Mouse (Mus musculus) thymus, postnatal 25 days (tissue): ENCODE measurements around the gene Irs2.

Experiments
- DNase-seq: peaks from one replicate; pipeline ENCODE4 v3.0.0; 2022

The Irs2 gene

DNA sequence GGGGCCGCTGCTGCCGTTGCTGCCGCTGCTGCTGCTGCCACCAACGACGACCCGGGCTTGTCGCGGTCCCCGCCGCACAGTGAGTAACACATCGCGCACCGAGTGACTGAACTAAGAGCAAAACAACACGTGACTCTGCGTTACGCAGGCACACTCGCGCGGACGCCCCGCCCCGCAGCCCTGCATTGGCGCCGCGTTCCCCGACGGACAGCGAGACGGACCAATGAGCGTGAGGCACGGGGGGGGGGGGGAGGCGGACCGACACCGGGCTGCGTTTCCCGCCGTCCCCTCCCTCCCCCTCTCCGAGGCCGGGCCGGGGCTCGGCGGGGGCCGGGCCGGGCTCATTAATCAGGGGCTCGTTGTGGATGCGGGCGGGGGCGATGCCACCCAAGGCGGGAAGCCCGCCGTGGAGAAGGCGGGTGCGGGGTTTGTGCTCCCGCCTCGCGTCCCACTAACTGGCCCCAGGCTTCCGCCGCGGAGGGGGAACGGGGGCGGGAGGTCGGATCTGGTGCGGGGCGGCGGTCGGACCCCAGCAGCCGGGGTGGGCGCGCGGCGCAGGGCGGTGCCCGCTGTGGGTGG is 673 bp upstream of the Irs2 start:
- DNase-seq, result peak; percentile 96

GRCm38 (mm10) chr8:11007581-11008378 is 478 bp downstream of the Irs2 start:
- DNase-seq, result peak; percentile 59

DNA sequence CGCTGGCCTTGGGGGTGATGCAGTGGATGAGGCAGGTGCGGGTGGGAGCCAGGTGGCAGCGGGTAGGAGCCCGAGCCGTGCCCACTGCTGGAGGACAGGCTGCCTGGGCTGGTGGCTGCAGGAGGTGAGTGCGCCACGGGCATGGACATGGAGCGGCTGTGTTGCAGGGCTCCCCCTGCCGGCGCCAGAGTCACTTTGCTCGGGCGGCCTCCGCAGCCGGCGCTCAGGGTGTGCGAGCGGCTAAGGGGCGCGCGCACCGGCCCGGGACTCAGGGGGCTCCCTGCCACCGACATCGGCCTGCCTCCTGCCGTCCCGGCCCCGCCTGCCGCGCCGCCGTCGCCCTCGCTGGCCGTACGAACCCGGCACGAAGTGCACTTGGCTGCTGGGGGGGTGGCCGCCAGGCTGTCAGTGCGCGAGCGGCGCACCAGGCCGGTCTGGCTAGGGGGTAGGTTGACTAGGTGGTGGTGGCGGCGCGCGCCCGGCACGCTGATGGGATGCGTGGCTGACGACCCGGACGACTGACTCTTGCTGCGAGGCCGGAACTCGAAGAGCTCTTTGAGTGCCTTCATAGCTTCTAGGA is 1.2 kb downstream of the Irs2 start:
- peak; percentile 90 for DNase-seq

GRCm38 (mm10) chr8:11006276-11006630 is 2.0 kb downstream of the Irs2 start:
- DNase-seq, result no peak

GRCm38 (mm10) chr8:11005460-11006275 is 2.6 kb downstream of the Irs2 start:
- DNase-seq, result no peak

GRCm38 (mm10) chr8:11004781-11005459 is 3.3 kb downstream of the Irs2 start:
- DNase-seq, result no peak

- DNase-seq, result no peak
These were observed 4.3 kb downstream of the Irs2 start for GRCm38 (mm10) chr8:11003917-11004470.

GRCm38 (mm10) chr8:11003253-11003652 is 5.0 kb downstream of the Irs2 start:
- DNase-seq, result no peak

GRCm38 (mm10) chr8:11002816-11003215 is 5.4 kb downstream of the Irs2 start:
- no peak for DNase-seq

DNA sequence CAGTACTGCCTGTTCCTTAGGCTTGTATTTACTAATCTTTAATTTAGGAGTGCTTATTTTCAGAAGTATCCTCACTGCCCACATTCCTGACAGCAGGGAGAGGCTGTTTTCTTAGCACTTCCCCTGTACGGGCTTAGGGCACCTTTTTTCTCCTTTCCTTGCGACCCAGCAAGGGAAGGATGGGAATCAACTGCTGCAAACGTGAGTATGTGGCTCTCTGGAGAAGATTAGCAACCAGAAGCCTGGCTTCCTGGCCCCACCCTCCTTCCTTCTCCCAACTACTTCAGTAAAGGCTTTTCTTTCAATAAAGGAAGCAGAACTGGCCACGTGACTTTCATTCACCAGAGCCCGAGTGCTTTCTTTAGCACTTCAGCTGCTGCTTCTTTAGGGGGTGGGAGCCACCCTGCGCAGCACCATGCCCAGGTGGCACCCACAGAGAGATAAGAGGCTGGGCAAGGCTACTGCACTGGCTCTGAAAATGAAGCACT is 7.2 kb downstream of the Irs2 start:
- peak; percentile 61 for DNase-seq

- DNase-seq, result no peak
These were observed 8.7 kb downstream of the Irs2 start for GRCm38 (mm10) chr8:10999538-10999937.

- no peak for DNase-seq
These were observed 12.0 kb downstream of the Irs2 start for GRCm38 (mm10) chr8:10996247-10996646.

DNA sequence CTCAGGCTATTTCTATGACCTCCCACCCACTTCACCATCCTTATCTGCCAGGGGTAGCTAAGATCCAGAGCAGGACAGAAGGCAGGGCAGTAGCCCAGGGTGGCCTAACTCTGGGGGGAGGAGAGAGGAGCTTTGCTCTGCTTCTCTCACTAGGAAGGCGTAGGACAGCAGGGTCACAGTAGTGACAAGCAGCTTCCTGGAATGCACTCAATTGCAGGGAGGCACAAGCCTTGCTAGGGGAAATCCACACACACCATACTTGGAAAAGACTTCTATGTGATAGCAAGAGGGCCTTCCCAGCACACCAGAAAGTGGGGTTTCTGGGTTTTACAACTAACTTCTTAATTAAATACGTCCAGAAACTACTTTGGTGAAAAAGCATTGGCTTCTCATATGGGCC is 12.5 kb downstream of the Irs2 start:
- no peak for DNase-seq

- no peak for DNase-seq
These were observed 13.8 kb downstream of the Irs2 start for GRCm38 (mm10) chr8:10994390-10994954.

DNA sequence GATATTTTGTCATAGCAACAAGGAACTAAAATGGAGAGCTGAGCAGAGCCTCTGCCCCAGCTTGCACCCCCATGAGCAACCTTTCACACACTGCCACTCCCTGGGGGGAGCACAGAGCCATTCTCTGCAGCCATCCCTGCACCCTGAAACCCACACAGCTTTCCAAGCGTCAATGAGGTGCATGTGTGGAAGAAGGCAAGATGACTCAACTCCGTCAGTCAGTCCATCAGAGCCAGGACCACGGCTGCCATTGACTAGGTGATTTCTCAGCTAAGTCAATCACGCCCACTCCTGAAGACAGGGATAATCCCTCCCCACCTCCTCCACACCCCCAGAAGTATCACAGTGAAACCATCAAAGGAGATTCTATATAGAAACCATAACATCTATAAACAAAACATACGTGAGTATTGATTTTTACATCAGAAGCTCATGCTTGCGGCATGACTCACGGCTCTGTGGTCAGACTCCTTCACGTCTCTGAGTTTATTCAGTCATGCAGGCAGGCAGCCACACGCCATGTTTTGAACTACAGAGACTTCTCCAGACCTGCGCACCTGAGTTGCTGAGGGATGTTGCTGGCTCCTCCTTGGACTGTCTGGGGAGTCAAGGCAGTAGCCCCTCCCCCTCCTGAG is 14.6 kb downstream of the Irs2 start:
- no peak for DNase-seq

DNA sequence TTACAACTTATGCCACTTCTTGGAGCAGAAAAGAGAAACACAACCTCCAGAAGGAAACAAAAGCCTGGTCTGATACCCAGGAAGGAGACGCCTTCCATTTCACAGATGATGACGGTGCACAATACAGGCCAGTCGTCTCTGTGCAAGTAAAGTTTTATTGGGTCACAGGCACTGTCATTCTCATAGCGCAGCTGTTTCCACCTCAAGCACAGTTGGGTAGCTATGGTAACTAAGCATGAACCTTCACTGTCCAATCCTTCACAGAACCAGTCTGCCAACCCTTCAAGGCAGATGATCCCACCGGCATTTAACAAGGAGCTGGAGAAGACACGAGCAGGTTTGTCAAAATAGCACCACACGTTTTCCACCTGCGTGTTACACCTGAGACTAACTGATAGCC is 16.2 kb downstream of the Irs2 start:
- DNase-seq, result no peak

DNA sequence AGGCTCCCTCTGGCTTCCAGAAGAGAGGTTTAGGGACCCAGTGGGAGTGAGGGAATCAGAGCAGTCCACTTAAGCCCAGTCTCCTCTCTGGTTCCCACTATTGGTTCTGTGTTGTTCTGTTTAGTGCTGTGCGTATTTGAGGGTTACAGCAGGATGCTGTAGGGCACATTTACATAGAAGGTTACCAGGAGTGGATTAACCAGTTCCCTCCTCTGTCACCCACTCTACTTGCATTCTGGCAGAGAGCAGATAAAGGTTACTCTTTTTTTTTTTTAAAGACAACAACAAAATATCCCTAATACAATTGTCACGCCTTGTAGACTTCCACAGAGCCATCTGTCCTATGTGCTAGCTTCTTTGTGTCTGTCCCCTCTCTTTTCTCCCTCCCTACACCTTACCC is 16.9 kb downstream of the Irs2 start:
- DNase-seq, result no peak

DNA sequence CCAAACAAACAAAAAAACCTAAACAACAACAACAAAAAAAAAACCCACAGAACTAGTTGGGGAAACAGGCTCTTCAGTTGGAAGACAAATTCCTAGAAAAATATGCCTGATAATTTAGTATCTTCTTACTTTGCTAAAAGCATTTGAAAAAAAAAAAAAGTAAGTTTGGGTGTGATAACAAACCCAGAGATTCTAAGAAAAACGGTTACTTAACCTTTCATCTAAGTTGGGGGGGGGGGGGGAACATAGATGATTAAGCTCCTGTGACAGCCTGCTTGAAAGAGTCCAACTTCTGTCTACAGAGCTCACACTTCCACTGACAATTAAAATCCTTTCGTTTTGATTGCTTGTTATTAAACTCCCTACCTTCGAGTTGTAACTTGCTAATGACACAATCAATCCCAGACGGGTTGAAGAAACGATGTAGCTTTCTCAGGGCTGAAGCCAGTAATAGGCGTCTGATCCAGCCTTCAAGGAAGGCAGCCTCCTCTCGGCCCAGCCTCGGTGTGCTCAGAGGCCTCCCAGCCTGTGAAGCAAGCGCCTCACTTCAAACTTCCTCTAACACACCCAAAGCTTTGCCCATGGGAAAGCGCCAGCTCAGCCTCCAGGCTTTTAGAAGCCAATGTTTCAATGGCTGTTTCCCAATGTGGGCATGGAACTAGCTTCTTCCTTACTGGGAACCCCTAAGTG is 17.7 kb downstream of the Irs2 start:
- no peak for DNase-seq

DNA sequence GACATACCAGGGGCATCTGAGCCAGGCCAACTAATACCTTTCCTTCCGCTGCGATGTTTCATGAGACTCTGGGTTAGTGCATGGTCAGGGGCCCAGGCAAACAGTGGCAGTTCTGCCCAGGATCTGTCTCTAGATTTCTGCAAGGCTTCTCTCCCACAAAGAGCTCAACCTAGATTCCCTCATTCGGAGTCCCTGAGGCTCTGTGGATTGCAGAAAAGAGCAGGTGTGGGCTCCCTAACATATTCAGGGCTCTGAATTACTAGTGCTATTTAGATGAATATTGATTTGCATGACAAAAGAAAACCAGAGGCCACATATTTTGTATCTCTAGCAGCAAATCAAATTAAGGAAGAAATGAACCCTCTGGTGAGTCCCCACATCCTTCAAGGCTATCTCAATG is 18.3 kb downstream of the Irs2 start:
- no peak for DNase-seq

- DNase-seq, result no peak
These were observed 21.6 kb downstream of the Irs2 start for GRCm38 (mm10) chr8:10986638-10987037.

DNA sequence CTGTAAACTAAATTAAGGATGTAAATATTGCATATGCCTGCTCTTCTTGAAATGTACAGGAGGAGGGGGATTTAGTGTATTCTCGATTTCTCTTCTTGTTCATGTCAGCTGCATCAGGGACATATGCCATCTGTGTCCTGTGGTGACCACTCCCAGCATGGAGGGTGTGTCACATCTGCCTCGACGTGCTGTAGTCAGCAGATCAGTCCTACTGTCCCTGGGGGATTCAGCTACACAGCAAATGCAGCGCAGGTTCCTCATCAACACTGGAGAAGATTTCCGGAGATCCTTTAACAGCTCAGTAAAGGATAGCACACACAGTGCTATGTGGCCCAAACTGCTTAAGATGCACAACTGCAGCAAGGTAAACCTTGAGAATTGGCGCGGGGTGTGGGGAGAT is 23.2 kb downstream of the Irs2 start:
- no peak for DNase-seq
